Mouse (Mus musculus): ENCODE measurements around the gene Kctd17. TPM values are rescaled to one million over a fixed set of nuclear protein-coding genes. Genes with fewer than 3 reads are reported as not detected.
A peak's percentile ranks its signal among the peaks of the same experiment; 100 is the strongest.

Gene Kctd17
- 40.3 and 49.8 TPM in 2 replicates for polyA plus RNA-seq (2016; fragmentation: Nextera tagmentation; extraction: Ambion mirVana)

GRCm38 (mm10) chr15:78428391-78429138 lies at the start of gene Kctd17:
Kctd17 (plus strand) TSS chr15:78428564.
- peak; percentile 82 for ATAC-seq (ENCODE audit: insufficient number of reproducible peaks, insufficient read depth, low FRiP score, low TSS enrichment, low read depth)
- peak within 1 kb of the TSS; percentile 85 for H3K4me2 ChIP-seq
- WGBS: under 1% methylated on average over 52 of the region's 52 CpGs
- H3K9me3 ChIP-seq: no peaks in the 10 kb centered on the region
- H3K27me3 ChIP-seq: peaks cover 27% of the 10 kb centered on the region
- peak within 1 kb of the TSS; percentile 76 for H3K9ac ChIP-seq (replicated peaks)
- H3K4me3 ChIP-seq (replicated peaks): peak within 1 kb of the TSS; percentile 65
- peaks cover 33% of the 10 kb centered on the region for H3K36me3 ChIP-seq
- H3K4me1 ChIP-seq (replicated peaks): peaks cover 20% of the 10 kb centered on the region
- peak within 1 kb of the TSS; percentile 50 for H3K27ac ChIP-seq

- no peaks in the 10 kb centered on the region for H3K27me3 ChIP-seq
- no peak overlapping the region for H3K4me3 ChIP-seq (replicated peaks)
- WGBS: 84% methylated on average over 2 of the region's 2 CpGs
- no peak overlapping the region for H3K9ac ChIP-seq (replicated peaks)
- H3K4me1 ChIP-seq (replicated peaks): no peaks in the 10 kb centered on the region
- no peaks in the 10 kb centered on the region for H3K36me3 ChIP-seq
- no peak for ATAC-seq (ENCODE audit: insufficient number of reproducible peaks, insufficient read depth, low FRiP score, low TSS enrichment, low read depth)
- H3K27ac ChIP-seq: no peak overlapping the region
- H3K4me2 ChIP-seq: no peak overlapping the region
- H3K9me3 ChIP-seq: no peaks in the 10 kb centered on the region
These were observed 48.2 kb upstream of the Kctd17 start for GRCm38 (mm10) chr15:78380208-78380607.

GRCm38 (mm10) chr15:78380741-78381140 lies 47.6 kb upstream of the Kctd17 start:
- H3K27me3 ChIP-seq: no peaks in the 10 kb centered on the region
- no peaks in the 10 kb centered on the region for H3K9me3 ChIP-seq
- 69% methylated on average over 4 of the region's 4 CpGs for WGBS
- H3K27ac ChIP-seq: no peak overlapping the region
- no peak overlapping the region for H3K9ac ChIP-seq (replicated peaks)
- ATAC-seq (ENCODE audit: insufficient number of reproducible peaks, insufficient read depth, low FRiP score, low TSS enrichment, low read depth): no peak
- H3K4me3 ChIP-seq (replicated peaks): no peak overlapping the region
- no peaks in the 10 kb centered on the region for H3K36me3 ChIP-seq
- H3K4me1 ChIP-seq (replicated peaks): no peaks in the 10 kb centered on the region
- no peak overlapping the region for H3K4me2 ChIP-seq

GRCm38 (mm10) chr15:78382115-78382514 lies 46.2 kb upstream of the Kctd17 start:
- H3K27ac ChIP-seq: no peak overlapping the region
- ATAC-seq (ENCODE audit: insufficient number of reproducible peaks, insufficient read depth, low FRiP score, low TSS enrichment, low read depth): no peak
- H3K9ac ChIP-seq (replicated peaks): no peak overlapping the region
- no peak overlapping the region for H3K4me3 ChIP-seq (replicated peaks)
- H3K36me3 ChIP-seq: no peaks in the 10 kb centered on the region
- H3K9me3 ChIP-seq: no peaks in the 10 kb centered on the region
- no peaks in the 10 kb centered on the region for H3K27me3 ChIP-seq
- no peaks in the 10 kb centered on the region for H3K4me1 ChIP-seq (replicated peaks)
- WGBS: 95% methylated on average over 4 of the region's 4 CpGs
- no peak overlapping the region for H3K4me2 ChIP-seq

- 85% methylated on average over 11 of the region's 11 CpGs for WGBS
- no peaks in the 10 kb centered on the region for H3K4me1 ChIP-seq (replicated peaks)
- no peak for ATAC-seq (ENCODE audit: insufficient number of reproducible peaks, insufficient read depth, low FRiP score, low TSS enrichment, low read depth)
- no peak overlapping the region for H3K4me3 ChIP-seq (replicated peaks)
- no peak overlapping the region for H3K9ac ChIP-seq (replicated peaks)
- no peaks in the 10 kb centered on the region for H3K9me3 ChIP-seq
- H3K27ac ChIP-seq: no peak overlapping the region
- H3K27me3 ChIP-seq: no peaks in the 10 kb centered on the region
- H3K4me2 ChIP-seq: no peak overlapping the region
- no peaks in the 10 kb centered on the region for H3K36me3 ChIP-seq
These were observed 44.7 kb upstream of the Kctd17 start for GRCm38 (mm10) chr15:78383450-78384219.

GRCm38 (mm10) chr15:78384220-78385116 lies 43.9 kb upstream of the Kctd17 start:
- H3K4me1 ChIP-seq (replicated peaks): no peaks in the 10 kb centered on the region
- 79% methylated on average over 7 of the region's 7 CpGs for WGBS
- H3K9me3 ChIP-seq: no peaks in the 10 kb centered on the region
- no peaks in the 10 kb centered on the region for H3K27me3 ChIP-seq
- no peak overlapping the region for H3K9ac ChIP-seq (replicated peaks)
- no peak overlapping the region for H3K27ac ChIP-seq
- no peak for ATAC-seq (ENCODE audit: insufficient number of reproducible peaks, insufficient read depth, low FRiP score, low TSS enrichment, low read depth)
- H3K4me3 ChIP-seq (replicated peaks): no peak overlapping the region
- no peaks in the 10 kb centered on the region for H3K36me3 ChIP-seq
- no peak overlapping the region for H3K4me2 ChIP-seq

- no peak for ATAC-seq (ENCODE audit: insufficient number of reproducible peaks, insufficient read depth, low FRiP score, low TSS enrichment, low read depth)
- Histone ChIP-seq H3K27ac (no peak overlapping the region), H3K4me3 (replicated peaks) (no peak overlapping the region), H3K4me2 (no peak overlapping the region), H3K9me3 (no peaks in the 10 kb centered on the region), H3K36me3 (no peaks in the 10 kb centered on the region), H3K27me3 (no peaks in the 10 kb centered on the region), H3K4me1 (replicated peaks) (no peaks in the 10 kb centered on the region), H3K9ac (replicated peaks) (no peak overlapping the region)
- 91% methylated on average over 1 of the region's 1 CpGs for WGBS
These were observed 42.8 kb upstream of the Kctd17 start for GRCm38 (mm10) chr15:78385564-78385963.

- Histone ChIP-seq H3K9ac (replicated peaks) (no peak overlapping the region), H3K36me3 (no peaks in the 10 kb centered on the region), H3K9me3 (no peaks in the 10 kb centered on the region), H3K4me2 (no peak overlapping the region), H3K27me3 (no peaks in the 10 kb centered on the region), H3K4me3 (replicated peaks) (no peak overlapping the region), H3K27ac (no peak overlapping the region), H3K4me1 (replicated peaks) (no peaks in the 10 kb centered on the region)
- WGBS: 76% methylated on average over 3 of the region's 3 CpGs
- ATAC-seq (ENCODE audit: insufficient number of reproducible peaks, insufficient read depth, low FRiP score, low TSS enrichment, low read depth): no peak
These were observed 37.5 kb upstream of the Kctd17 start for GRCm38 (mm10) chr15:78390855-78391254.

- no peak for ATAC-seq (ENCODE audit: insufficient number of reproducible peaks, insufficient read depth, low FRiP score, low TSS enrichment, low read depth)
- H3K27ac ChIP-seq: no peak within 1 kb of the TSS
- H3K4me2 ChIP-seq: no peak within 1 kb of the TSS
- H3K27me3 ChIP-seq: no peaks in the 10 kb centered on the region; the same call in 1 of the 2 replicates
- H3K4me3 ChIP-seq (replicated peaks): no peak within 1 kb of the TSS
- no peaks in the 10 kb centered on the region for H3K4me1 ChIP-seq (replicated peaks)
- H3K9me3 ChIP-seq: no peaks in the 10 kb centered on the region
- 78% methylated on average over 8 of the region's 8 CpGs for WGBS
- no peaks in the 10 kb centered on the region for H3K36me3 ChIP-seq
- H3K9ac ChIP-seq (replicated peaks): no peak within 1 kb of the TSS
These were observed 32.8 kb upstream of the Kctd17 start, which contains the start of gene Tex33 for GRCm38 (mm10) chr15:78395478-78395962. Tex33 (minus strand) TSS chr15:78395912.

- no peak overlapping the region for H3K27ac ChIP-seq
- no peaks in the 10 kb centered on the region for H3K9me3 ChIP-seq
- ATAC-seq (ENCODE audit: insufficient number of reproducible peaks, insufficient read depth, low FRiP score, low TSS enrichment, low read depth): no peak
- no peaks in the 10 kb centered on the region; the same call in 1 of the 2 replicates for H3K27me3 ChIP-seq
- peaks cover 16% of the 10 kb centered on the region; the same call in 1 of the 2 replicates for H3K4me1 ChIP-seq (replicated peaks)
- H3K4me3 ChIP-seq (replicated peaks): no peak overlapping the region
- no peak overlapping the region for H3K4me2 ChIP-seq
- no peak overlapping the region for H3K9ac ChIP-seq (replicated peaks)
- 73% methylated on average over 6 of the region's 6 CpGs for WGBS
- no peaks in the 10 kb centered on the region for H3K36me3 ChIP-seq
These were observed 27.0 kb upstream of the Kctd17 start for GRCm38 (mm10) chr15:78401345-78401744.

All from limb, embryonic 12.5 days (tissue).